Mouse (Mus musculus) left cerebral cortex, postnatal 10 days (tissue): ENCODE measurements at regions not wholly inside any gene's neighbourhood (a gene's known extent, or its start where the extent isn't known, plus 50 kb on each side); places are given as distances from the start of the nearest gene placed in this dataset.
"Not testable (repeated sequence)": the region's sequence is repeated elsewhere in the genome, so short reads cannot be mapped to it uniquely, and the experiment has no call there.

Experiments
- DNase-seq, 2 experiments: peaks; one replicate each; pipeline ENCODE4 v3.0.0; 2021 to 2022; ENCODE audit warnings: low spot score in 2 of 2, mixed read lengths in 1 of 2; ENCODE audit errors: extremely low spot score in 1 of 2
- intact Hi-C: fragments of 180-260 bp; cut with DNase I; formaldehyde crosslinking; loops from one replicate; pipeline ENCODE4 v1.15.1; 2025

GRCm38 (mm10) chr11:93658719-93659118 is 226.8 kb downstream of the Utp18 start:
- intact Hi-C loops: no loop called here
- no peak for DNase-seq

GRCm38 (mm10) chr11:93655602-93656239 is 229.8 kb downstream of the Utp18 start:
- intact Hi-C loops: no loop called here

GRCm38 (mm10) chr11:93653401-93653800 is 232.2 kb downstream of the Utp18 start:
- no peak for DNase-seq

More at GRCm38 (mm10) chr11:93655602-93656239, 229.8 kb downstream of the Utp18 start:
- no peak for DNase-seq

GRCm38 (mm10) chr11:93651966-93652365 is 233.6 kb downstream of the Utp18 start:
- DNase-seq, intact Hi-C loops: not testable (repeated sequence)

More at GRCm38 (mm10) chr11:93653401-93653800, 232.2 kb downstream of the Utp18 start:
- intact Hi-C loops: no loop called here
